Mouse (Mus musculus): Measurements from ENCODE around the gene Nr2c1. TPM values are rescaled to one million over a fixed set of nuclear protein-coding genes. Genes with fewer than 3 reads are reported as not detected.

Nr2c1 gene
- total RNA-seq, 1 experiment from 2014 or later, result 11.1 TPM

DNA sequence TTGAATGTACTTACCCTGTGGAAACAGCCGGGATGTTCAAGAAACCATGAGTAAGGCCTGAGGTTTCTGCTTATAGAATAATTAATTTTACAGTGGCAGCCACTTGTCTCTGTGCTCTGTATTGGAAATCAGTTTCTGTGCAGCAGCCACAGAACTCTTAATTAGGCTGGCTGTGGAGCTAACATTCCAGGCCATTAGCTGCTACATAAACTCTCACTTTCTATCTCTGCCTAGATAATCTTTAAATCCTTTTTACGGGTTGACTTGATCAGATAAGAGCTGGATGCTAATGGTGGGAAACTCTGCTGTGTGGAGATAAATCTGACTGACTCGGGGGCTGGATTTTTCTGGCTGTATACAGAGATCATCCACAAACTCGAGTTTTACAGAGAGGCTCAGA, 35.4 kb downstream of the Nr2c1 start:
- no peak for ATAC-seq (replicated peaks; ENCODE audit: low read depth, poor library complexity, severe bottlenecking)

DNA sequence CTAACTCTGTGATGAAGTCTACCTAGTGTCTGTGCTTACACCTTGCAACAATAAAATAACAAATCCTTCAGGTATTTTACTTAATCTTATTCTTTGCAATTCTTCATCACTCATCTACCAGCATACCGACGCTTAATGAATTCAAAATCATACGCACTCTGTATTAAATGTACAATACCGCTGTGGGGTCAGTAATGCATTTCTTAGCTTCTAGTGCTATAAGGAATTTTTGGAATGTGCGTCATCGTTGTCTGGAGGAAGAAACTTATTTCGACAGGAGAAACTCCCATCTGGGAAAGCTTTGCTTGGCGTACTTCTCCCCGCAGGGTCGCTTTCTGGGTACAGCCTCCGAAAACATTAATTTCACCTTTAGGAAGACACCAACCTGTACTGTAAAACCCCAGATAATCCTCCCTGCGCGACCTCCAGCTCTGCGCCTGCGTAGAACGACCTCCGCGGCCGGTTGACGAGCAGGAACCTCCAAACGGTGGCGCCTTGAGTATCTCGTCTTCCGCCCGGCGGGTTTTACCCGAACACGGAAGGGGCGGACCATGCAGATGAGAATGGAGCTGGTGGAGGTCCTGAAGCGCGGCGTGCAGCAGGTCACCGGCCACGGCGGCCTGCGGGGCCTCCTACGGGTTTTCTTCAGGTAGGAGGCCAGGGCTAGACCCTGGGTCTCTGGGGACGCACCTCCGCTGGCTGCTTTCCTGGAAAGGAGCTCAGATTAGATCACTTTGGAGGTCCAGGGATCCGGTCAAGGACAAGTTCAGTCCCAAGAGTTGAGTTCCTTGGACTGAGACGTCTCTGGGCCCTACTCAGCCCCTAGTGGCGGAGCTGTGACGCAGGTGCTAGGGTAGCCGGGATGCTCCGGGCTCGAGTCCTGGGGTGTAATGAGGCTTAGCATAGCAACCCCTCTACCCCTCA, 50.9 kb downstream of the Nr2c1 start, which contains the start of gene Ndufa12:
Gene Ndufa12, plus strand, starts transcription at position 239 of the 924 bp plus-strand sequence.
- peak; percentile 100 for ATAC-seq (replicated peaks; ENCODE audit: low read depth, poor library complexity, severe bottlenecking)

DNA sequence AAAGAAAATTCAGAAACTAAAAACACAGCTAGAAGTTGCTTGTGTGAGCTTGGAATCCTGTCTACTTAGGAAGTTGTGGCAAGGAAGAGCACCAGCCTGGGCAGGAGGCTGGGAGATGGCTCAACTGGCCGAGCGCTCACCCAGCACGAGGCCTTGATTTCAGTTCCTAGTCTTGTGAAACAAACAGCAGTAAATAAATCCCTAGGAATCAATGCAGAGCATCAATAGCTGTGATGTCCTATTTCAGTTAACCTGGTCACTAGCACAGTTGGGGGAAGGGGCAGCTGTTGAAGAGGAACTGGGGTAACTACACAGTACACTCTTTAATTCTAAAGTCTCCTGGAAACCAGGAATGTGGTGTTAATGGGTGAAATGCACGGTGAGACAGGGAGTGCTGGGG, 57.1 kb downstream of the Nr2c1 start:
- ATAC-seq (replicated peaks; ENCODE audit: low read depth, poor library complexity, severe bottlenecking), result no peak

DNA sequence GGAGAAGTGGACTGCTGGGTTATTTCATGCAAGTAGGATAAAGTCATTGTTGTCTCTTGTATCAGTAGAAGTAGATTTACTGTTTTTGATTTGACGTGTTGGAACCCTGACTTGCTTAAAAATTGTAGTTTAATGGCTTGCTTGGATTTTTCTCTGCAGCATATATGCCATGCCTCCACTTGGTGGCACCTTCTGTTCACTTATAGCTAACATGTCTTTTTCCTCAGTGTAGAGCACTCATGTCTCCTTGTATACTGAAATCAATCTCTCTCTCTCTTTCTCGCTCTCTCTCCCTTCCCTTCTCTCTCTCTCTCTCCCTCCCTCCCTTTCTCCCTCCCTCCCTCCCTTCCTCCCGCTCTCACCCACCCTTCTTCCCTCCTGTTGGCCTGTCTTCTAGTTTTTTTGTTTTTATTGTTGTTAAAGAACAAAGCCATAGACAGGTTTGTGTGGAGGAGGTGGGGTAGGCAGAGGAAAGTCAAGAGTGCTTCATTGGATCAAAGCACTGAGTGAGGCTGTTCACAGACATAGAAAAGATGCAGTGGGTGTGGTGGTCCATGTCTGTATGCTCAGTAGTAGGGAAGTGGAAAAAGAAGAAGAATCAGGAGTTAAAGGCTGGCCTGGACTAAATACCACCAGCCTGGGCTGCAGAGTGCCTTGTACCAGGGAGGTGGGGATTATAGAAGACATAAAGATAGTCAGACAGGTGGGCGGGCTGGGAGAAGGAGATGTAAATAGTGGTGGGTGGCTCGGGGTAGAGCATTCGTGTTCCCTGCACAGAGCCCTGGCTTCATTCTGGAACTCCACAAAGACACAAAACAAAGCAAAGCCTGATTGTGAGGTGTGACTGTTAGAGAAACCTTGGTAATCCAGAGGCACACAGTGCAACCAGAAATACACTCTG, 63.1 kb downstream of the Nr2c1 start:
- no peak for ATAC-seq (replicated peaks; ENCODE audit: low read depth, poor library complexity, severe bottlenecking)

DNA sequence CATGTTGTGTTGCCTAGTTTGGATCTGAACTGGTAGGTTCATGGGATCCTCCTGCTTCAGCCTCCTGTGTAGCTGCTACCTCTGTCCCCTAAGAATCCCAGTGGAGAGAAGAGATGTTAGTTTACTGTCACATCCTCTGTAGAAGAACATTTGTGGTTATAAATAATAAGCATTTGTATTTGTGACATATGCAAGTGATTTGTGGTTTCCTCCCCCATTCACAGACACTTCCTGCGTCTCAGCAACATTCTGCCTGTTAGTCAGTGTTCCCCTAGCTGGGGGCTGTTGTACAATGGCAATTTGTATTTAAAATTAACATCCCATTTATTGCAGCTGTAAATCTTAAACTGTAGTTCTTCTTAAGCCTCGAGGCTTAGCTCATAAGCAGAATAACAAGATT, 63.9 kb downstream of the Nr2c1 start:
- peak; percentile 59 for ATAC-seq (replicated peaks; ENCODE audit: low read depth, poor library complexity, severe bottlenecking)

DNA sequence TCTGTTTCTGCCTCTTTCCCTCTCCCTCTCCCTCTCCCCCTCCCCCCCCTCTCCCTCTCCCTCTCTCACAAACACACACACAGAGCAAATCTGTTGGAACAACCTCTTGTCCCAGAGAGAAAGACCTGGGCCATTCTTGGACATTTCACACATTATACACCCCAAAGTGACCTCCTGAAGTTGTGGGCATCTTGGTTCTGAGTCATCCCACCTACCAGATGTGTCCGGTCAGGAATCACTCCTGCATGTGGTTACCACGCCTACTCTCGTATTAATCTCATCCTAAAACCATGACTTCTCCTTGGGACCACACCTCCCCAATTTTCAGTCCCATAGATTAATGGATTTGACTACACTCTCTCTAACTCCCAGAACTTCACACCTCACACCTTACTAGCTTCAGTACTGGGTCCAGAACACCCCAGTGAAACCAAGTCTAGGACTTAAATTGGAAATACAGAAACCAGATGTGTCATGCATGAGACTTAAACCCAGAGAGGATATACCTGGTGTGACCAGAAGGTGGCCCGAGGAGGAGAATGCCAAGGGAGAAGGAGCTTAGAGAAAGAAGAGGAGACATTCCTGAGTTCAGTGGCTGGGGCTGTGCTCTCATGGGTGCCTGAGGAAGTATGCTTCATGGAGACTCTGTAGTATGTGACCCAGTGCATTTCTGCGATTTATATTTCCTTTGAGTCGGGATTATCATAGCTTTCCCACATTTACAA, 77.4 kb downstream of the Nr2c1 start:
- ATAC-seq (replicated peaks; ENCODE audit: low read depth, poor library complexity, severe bottlenecking), result peak; percentile 66

DNA sequence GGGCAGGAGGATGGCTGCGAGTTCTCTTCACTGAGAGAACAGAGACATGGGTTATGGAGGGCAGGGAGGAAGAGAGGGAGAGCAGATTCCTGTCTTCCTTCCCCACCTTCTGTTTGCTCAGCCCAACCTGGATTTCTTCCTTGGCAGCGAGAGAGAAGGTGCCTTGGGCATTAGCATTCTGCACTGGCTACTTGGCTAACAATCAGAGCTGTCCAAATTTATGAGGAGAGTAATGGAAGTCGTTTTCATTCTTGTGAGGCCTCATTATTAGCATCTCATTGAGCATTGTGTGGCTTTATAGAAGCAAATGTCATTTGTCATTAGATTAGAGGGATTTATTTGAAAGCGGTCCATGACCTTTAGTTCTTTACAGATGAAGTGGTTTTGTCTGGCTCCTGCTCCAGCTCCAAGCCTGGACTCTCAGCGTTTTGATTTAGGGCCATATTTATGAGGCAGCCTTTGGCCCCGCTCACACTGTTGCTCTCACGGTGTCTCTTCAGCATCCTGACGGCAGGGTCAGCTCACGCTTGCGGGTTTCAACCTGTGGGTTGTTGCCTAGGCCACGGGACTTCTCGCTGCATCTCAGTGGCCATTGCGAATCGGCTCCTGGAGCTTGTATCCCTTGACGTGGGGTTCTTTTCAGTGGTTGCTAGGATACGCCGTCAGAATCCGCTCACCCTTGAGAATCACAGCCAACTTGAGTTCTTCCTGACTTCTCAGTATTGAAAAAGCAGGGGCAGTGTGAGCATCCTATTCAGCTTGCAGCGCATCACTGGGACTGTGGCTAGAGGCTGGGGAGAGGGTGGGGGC, 82.6 kb downstream of the Nr2c1 start:
- no peak for ATAC-seq (replicated peaks; ENCODE audit: low read depth, poor library complexity, severe bottlenecking)

DNA sequence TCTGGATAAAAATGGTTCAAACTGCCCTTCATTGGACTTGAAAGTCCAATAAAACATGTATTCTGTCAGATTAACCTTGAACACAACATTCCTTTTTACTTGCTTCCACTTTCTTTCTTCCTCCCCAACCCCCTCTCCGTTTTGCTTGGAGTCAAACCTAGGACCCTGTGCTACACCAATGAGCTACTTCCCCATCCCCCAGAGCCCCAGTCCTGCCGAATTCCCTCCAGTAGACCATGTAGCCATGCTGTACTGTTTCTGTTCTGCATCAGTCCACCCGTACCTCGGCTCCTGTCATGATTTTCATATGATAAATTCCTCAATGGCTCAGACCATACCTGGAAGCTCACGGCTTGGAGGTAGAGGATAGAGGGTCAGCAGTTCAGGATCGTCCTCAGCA, 83.2 kb downstream of the Nr2c1 start:
- ATAC-seq (replicated peaks; ENCODE audit: low read depth, poor library complexity, severe bottlenecking), result no peak

DNA sequence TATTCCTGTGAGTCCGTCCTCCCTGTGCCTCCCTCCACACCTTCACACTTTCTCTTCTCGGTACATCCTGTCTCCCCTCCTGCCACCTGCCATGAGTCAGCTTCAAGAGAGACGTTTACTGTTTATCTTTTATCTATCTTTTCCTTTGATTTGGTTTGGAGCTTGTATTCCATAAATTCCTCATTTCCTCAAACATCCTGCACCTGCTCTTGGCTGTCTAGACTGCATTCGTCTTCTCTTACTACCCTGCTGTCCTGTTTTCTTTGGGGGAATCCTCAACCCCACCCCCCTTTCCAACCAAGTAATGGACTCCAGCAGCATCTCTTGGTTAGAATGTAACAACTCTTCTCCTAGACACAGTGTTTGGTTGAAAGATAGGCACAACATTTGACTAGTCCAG, 87.4 kb downstream of the Nr2c1 start:
- no peak for ATAC-seq (replicated peaks; ENCODE audit: low read depth, poor library complexity, severe bottlenecking)

DNA sequence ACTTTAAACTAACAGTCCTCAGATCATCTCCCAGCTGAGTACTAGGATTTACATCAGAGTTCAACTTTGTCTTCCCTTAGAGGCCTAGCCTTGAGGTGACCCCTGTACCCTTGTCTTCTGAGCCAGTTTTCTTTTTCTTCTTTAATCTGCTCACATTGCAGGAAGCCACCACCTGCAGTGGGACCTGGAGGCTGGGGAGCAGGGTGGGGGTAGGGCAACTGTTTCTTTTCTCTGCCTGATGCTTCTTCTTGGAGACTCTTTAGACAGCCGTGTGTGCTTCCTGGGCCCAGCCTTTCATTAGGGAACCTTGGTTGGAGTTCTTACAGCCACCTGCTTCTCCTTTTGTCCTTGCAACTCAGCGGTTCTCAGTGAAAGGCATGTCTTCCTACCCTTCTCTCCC, 93.5 kb downstream of the Nr2c1 start:
- no peak for ATAC-seq (replicated peaks; ENCODE audit: low read depth, poor library complexity, severe bottlenecking)

Other genes with a start within 250 kb of the Nr2c1 start
- 6.0 and 14.7 TPM in 2 replicates for gene Vezt, start 112.2 kb upstream of the Nr2c1 start, total RNA-seq (2017)
- 1.8 and 2.7 TPM in 2 replicates for gene Fgd6, start 112.0 kb upstream of the Nr2c1 start, total RNA-seq (2017)
- gene Ndufa12, start 50.7 kb downstream of the Nr2c1 start, total RNA-seq (2017), result 335 and 403 TPM in 2 replicates
- not detected in 2 replicates for gene Gm4792, start 150.7 kb downstream of the Nr2c1 start, total RNA-seq (2017)
- 0.37 and 5.1 TPM in 2 replicates for gene Tmcc3, start 163.9 kb downstream of the Nr2c1 start, total RNA-seq (2017)